Mouse (Mus musculus) neural tube, embryonic 13.5 days (tissue): ENCODE data around the gene Thsd1. TPM values are rescaled to one million over a fixed set of nuclear protein-coding genes. Genes with fewer than 3 reads are reported as not detected.
"Not testable (repeated sequence)": the region's sequence is repeated elsewhere in the genome, so short reads cannot be mapped to it uniquely, and the experiment has no call there.

ENCODE experiments used
- ATAC-seq: fragments of 200-750 bp; cut with Nextera tagmentation; 2 replicates; pipeline ENCODE4 v1.8.0; 2017; ENCODE audit warnings: low read depth, mild to moderate bottlenecking, moderate TSS enrichment, moderate library complexity
- H3K27ac ChIP-seq: fragments of 300-500 bp; sonication (generic); replicated peaks from 2 replicates; pipeline ENCODE4 v1.5.1; 2015; ENCODE audit warnings: moderate library complexity, mild to moderate bottlenecking, inconsistent platforms
- H3K27me3 ChIP-seq: fragments of 300-500 bp; sonication (generic); 2 replicates; pipeline ENCODE4 v1.6.1; 2015; ENCODE audit warnings: mild to moderate bottlenecking, inconsistent platforms
- H3K36me3 ChIP-seq: fragments of 300-500 bp; sonication (generic); 2 replicates; pipeline ENCODE4 v1.6.1; 2015; ENCODE audit warnings: mild to moderate bottlenecking, inconsistent platforms
- H3K4me1 ChIP-seq: fragments of 300-500 bp; sonication (generic); replicated peaks from 2 replicates; pipeline ENCODE4 v1.6.1; 2015; ENCODE audit warnings: inconsistent platforms
- H3K4me2 ChIP-seq: fragments of 300-500 bp; sonication (generic); 2 replicates; pipeline ENCODE4 v1.6.1; 2015; ENCODE audit warnings: inconsistent platforms, mild to moderate bottlenecking, moderate library complexity
- H3K4me3 ChIP-seq: fragments of 300-500 bp; sonication (generic); 2 replicates; pipeline ENCODE4 v1.5.1; 2015; ENCODE audit warnings: mild to moderate bottlenecking, inconsistent platforms
- H3K9ac ChIP-seq: fragments of 300-500 bp; sonication (generic); 2 replicates; pipeline ENCODE4 v1.6.1; 2015; ENCODE audit warnings: moderate library complexity, mild to moderate bottlenecking, inconsistent platforms
- H3K9me3 ChIP-seq: fragments of 300-500 bp; sonication (generic); 2 replicates; pipeline ENCODE4 v1.6.1; 2016; ENCODE audit warnings: inconsistent platforms
- WGBS: fragments of 180-500 bp; shearing (Covaris S2); methylation state at CpG from one replicate; pipeline ENCODE4 v1.1.7; 2015; 5-methylcytosine and 5-hydroxymethylcytosine counted together
- polyA plus RNA-seq: library from polyadenylated mRNA; unstranded; fragments of >200 nt; fragmentation: Nextera tagmentation; extraction: Ambion mirVana; gene quantifications from 2 replicates; pipeline ENCODE4 v1.2.1, GENCODE M21; 2015

Gene Thsd1
- polyA plus RNA-seq, 1 experiment from 2014 or later = 8.8 TPM

- Histone ChIP-seq H3K9ac (no peak overlapping the region), H3K9me3 (0 out of 2 replicates have a peak, but pooled peaks cover under 1% of the 10 kb centered on the region), H3K4me1 (no peaks in the 10 kb centered on the region), H3K4me3 (no peak overlapping the region), H3K27ac (no peak overlapping the region), H3K27me3 (no peaks in the 10 kb centered on the region), H3K4me2 (no peak overlapping the region), H3K36me3 (no peaks in the 10 kb centered on the region)
- WGBS = 93% methylated on average over 3 of the region's 3 CpGs
- ATAC-seq = no peak
These were observed 46.0 kb downstream of the Thsd1 start for GRCm38 (mm10) chr8:22273142-22273541.

GRCm38 (mm10) chr8:22274641-22275040, 47.5 kb downstream of the Thsd1 start:
- 79% methylated on average over 10 of the region's 10 CpGs for WGBS

GRCm38 (mm10) chr8:22282999-22283491, 55.9 kb downstream of the Thsd1 start, which contains the start of gene Tpte:
Gene Tpte, plus strand, starts transcription at chr8:22283441.
- H3K36me3 ChIP-seq = no peaks in the 10 kb centered on the region
- no peak within 1 kb of the TSS for H3K9ac ChIP-seq
- no peaks in the 10 kb centered on the region for H3K27me3 ChIP-seq
- H3K27ac ChIP-seq = no peak within 1 kb of the TSS
- WGBS = 72% methylated on average over 2 of the region's 2 CpGs
- no peak for ATAC-seq
- H3K4me1 ChIP-seq = no peaks in the 10 kb centered on the region
- H3K4me3 ChIP-seq = no peak within 1 kb of the TSS
- H3K9me3 ChIP-seq = no peaks in the 10 kb centered on the region; the same call in 1 of the 2 replicates
- H3K4me2 ChIP-seq = no peak within 1 kb of the TSS

More at GRCm38 (mm10) chr8:22274641-22275040, 47.5 kb downstream of the Thsd1 start:
- H3K4me1 ChIP-seq = no peaks in the 10 kb centered on the region
- no peaks in the 10 kb centered on the region for H3K27me3 ChIP-seq
- no peaks in the 10 kb centered on the region for H3K36me3 ChIP-seq
- no peak overlapping the region for H3K27ac ChIP-seq
- H3K4me2 ChIP-seq = no peak overlapping the region
- no peak overlapping the region for H3K4me3 ChIP-seq
- no peak for ATAC-seq
- H3K9ac ChIP-seq = no peak overlapping the region
- H3K9me3 ChIP-seq = no peaks in the 10 kb centered on the region

DNA sequence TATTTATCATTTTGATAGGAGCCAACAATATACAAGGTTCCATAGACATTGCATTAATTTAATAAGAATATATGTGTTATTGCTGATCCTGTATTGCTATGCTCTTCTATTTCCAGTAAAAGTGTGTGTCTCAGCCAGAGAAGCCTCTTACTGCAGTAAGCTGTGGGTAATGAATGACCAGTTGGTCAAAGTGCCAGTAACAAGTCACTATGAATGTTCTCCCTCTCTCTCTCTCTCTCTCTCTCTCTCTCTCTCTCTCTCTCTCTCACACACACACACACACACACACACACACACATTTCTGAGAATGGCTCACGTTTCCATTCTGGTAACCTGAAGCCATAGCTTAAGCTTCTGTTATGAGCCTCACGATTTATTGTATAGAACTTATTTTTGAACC, 75.2 kb downstream of the Thsd1 start:
- Histone ChIP-seq H3K9ac (no peak overlapping the region), H3K4me1 (peaks cover 10% of the 10 kb centered on the region), H3K27me3 (no peaks in the 10 kb centered on the region), H3K4me2 (no peak overlapping the region), H3K9me3 (no peaks in the 10 kb centered on the region), H3K36me3 (no peaks in the 10 kb centered on the region), H3K4me3 (no peak overlapping the region), H3K27ac (no peak overlapping the region)
- 45% methylated on average over 2 of the region's 2 CpGs for WGBS
- ATAC-seq = no peak; the same call in 1 of the 2 replicates

- peak; percentile 89 for ATAC-seq
- H3K4me2 ChIP-seq = peak overlapping the region; percentile 51
- peaks cover 10% of the 10 kb centered on the region for H3K4me1 ChIP-seq
- peak overlapping the region; percentile 22 for H3K4me3 ChIP-seq
- no peaks in the 10 kb centered on the region for H3K9me3 ChIP-seq
- WGBS = 13% methylated on average over 7 of the region's 7 CpGs
- H3K27ac ChIP-seq = no peak overlapping the region
- H3K9ac ChIP-seq = peak overlapping the region; percentile 49; the same call in 1 of the 2 replicates
- H3K27me3 ChIP-seq = no peaks in the 10 kb centered on the region
- H3K36me3 ChIP-seq = no peaks in the 10 kb centered on the region
These were observed 75.8 kb downstream of the Thsd1 start for GRCm38 (mm10) chr8:22302896-22303306.

- not testable (repeated sequence) for H3K27me3 ChIP-seq, ATAC-seq, H3K4me3 ChIP-seq, H3K27ac ChIP-seq, H3K36me3 ChIP-seq, H3K9ac ChIP-seq, H3K4me2 ChIP-seq, H3K9me3 ChIP-seq
- H3K4me1 ChIP-seq = peaks cover 10% of the 10 kb centered on the region
- WGBS = 91% methylated on average over 8 of the region's 9 CpGs
These were observed 76.9 kb downstream of the Thsd1 start for GRCm38 (mm10) chr8:22304045-22304444.

- H3K27ac ChIP-seq = no peak overlapping the region
- WGBS = 78% methylated on average over 10 of the region's 10 CpGs
- ATAC-seq = no peak
These were observed 79.9 kb downstream of the Thsd1 start for GRCm38 (mm10) chr8:22306999-22307398.

More at GRCm38 (mm10) chr8:22306999-22307398, 79.9 kb downstream of the Thsd1 start:
- H3K4me1 ChIP-seq = peaks cover 10% of the 10 kb centered on the region
- H3K9ac ChIP-seq = no peak overlapping the region
- no peak overlapping the region for H3K4me2 ChIP-seq
- H3K36me3 ChIP-seq = no peaks in the 10 kb centered on the region
- no peak overlapping the region for H3K4me3 ChIP-seq
- no peaks in the 10 kb centered on the region for H3K9me3 ChIP-seq
- H3K27me3 ChIP-seq = no peaks in the 10 kb centered on the region

Other genes with a start within 250 kb of the Thsd1 start
- gene Atp7b, start 167.0 kb upstream of the Thsd1 start, polyA plus RNA-seq = 0.99 and 1.3 TPM in 2 replicates
- gene Alg11, start 166.6 kb upstream of the Thsd1 start, polyA plus RNA-seq = 38.0 and 41.3 TPM in 2 replicates
- gene Nek5, start 102.3 kb upstream of the Thsd1 start, polyA plus RNA-seq = 0.17 and 0.32 TPM in 2 replicates
- 8.3 and 9.1 TPM in 2 replicates for gene Nek3, start 60.9 kb upstream of the Thsd1 start, polyA plus RNA-seq
- gene Ckap2, start 41.5 kb upstream of the Thsd1 start, polyA plus RNA-seq = 15.5 and 20.4 TPM in 2 replicates
- gene Vps36, start 34.5 kb upstream of the Thsd1 start, polyA plus RNA-seq = 43.8 and 44.5 TPM in 2 replicates
- not detected in 2 replicates for gene Tpte, start 56.1 kb downstream of the Thsd1 start, polyA plus RNA-seq
- gene Slc25a15, start 171.3 kb downstream of the Thsd1 start, polyA plus RNA-seq = 8.3 and 8.8 TPM in 2 replicates
- 36.9 and 37.4 TPM in 2 replicates for gene Mrps31, start 184.0 kb downstream of the Thsd1 start, polyA plus RNA-seq